Mouse (Mus musculus): ENCODE results near the gene Lamb3. TPM values are rescaled to one million over a fixed set of nuclear protein-coding genes. Genes with fewer than 3 reads are reported as not detected.

Lamb3 gene
- polyA plus RNA-seq, 1 experiment from 2014 or later = 2.5 TPM

DNA sequence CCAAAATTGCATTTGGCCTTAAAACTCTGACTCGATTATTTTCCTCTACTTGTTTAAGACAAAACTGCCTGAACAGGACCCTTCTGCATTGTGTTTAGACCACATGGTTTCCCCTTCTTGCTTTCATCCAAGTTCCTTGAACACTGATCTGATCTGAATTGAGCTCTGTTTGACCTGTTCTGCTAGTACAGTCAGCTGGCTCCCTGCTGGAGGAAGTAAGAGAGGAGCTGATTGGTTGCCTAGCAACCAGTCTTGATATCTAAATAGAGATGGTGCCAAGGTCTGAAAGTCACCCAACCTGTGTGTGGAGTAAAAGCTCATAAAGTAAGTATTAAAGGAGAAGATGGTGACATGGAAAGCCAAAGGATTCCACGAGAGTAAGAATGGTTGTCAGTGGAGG lies 37.6 kb upstream of the Lamb3 start:
- Histone ChIP-seq H3K9ac (ENCODE audit: low read depth, low read length) (no peak overlapping the region), H3K27me3 (replicated peaks; ENCODE audit: control insufficient read depth, insufficient read depth, low read length) (no peaks in the 10 kb centered on the region), H3K4me1 (replicated peaks; ENCODE audit: control insufficient read depth, insufficient read depth, low read length) (peaks cover 5% of the 10 kb centered on the region; the same call in 1 of the 2 replicates), H3K4me3 (ENCODE audit: low read depth, low read length) (no peak overlapping the region), H3K36me3 (ENCODE audit: control insufficient read depth, insufficient read depth) (peaks cover 29% of the 10 kb centered on the region), H3K27ac (ENCODE audit: low read depth, low read length) (peak overlapping the region; percentile 0; the same call in 1 of the 2 replicates), H3K4me2 (replicated peaks; ENCODE audit: low read depth) (no peak overlapping the region), H3K9me3 (ENCODE audit: control insufficient read depth) (no peaks in the 10 kb centered on the region)
- WGBS = 32% methylated on average over 2 of the region's 2 CpGs
- peak; percentile 65 for ATAC-seq
- no peak for TF ChIP-seq CTCF (IDR thresholded peaks at IDR 0.05; ENCODE audit: low read depth)

DNA sequence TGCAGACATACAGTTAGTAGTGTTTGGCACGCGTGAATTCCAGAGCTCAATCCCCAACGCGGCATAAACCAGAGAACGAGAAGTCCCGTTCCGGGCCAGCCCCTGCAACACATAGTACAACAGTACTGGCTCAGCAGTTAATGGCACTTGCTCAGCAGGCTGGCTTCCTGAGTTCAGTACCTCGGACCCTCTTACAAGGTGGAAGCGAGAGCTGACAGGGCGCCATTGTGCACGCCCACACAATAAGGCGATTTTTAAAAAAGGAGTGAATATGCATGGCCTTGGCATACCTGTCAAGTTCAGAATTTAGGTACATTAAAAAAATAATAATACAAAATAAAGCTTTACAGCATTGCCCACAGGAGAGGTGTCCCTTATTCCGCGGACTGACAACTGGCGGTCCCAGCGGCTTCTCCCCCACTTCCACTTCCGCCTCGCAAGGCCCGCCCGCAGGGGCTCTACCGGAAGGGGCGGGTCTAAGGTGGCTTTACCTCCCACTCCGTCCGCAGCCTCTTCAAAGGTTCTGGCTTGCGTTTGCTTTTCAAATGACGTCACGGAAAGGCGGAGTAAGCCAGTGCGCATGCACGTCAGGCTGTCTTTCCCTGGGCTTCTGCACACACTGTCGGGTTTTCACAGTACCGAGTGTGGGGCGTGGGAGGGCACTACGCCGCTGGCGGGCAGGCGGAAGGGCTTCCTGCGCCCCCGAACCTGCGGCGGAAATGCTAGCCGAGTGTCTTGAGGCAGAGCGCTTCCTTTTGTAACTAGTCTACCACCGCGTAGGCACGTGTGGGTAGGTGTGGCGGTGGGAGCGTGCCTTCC lies 34.3 kb upstream of the Lamb3 start:
- Histone ChIP-seq H3K4me2 (replicated peaks; ENCODE audit: low read depth) (peak overlapping the region; percentile 68), H3K36me3 (ENCODE audit: control insufficient read depth, insufficient read depth) (peaks cover 4% of the 10 kb centered on the region; the same call in 1 of the 2 replicates), H3K27me3 (replicated peaks; ENCODE audit: control insufficient read depth, insufficient read depth, low read length) (no peaks in the 10 kb centered on the region), H3K27ac (ENCODE audit: low read depth, low read length) (peak overlapping the region; percentile 54), H3K4me3 (ENCODE audit: low read depth, low read length) (peak overlapping the region; percentile 71), H3K4me1 (replicated peaks; ENCODE audit: control insufficient read depth, insufficient read depth, low read length) (peaks cover 9% of the 10 kb centered on the region; the same call in 1 of the 2 replicates), H3K9me3 (ENCODE audit: control insufficient read depth) (no peaks in the 10 kb centered on the region), H3K9ac (ENCODE audit: low read depth, low read length) (peak overlapping the region; percentile 45)
- ATAC-seq = peak; percentile 95
- WGBS = under 1% methylated on average over 48 of the region's 48 CpGs
- peak; percentile 32 for TF ChIP-seq CTCF (IDR thresholded peaks at IDR 0.05; ENCODE audit: low read depth)

GRCm38 (mm10) chr1:193173810-193174129 lies 33.7 kb upstream of the Lamb3 start:
- H3K4me1 ChIP-seq (replicated peaks; ENCODE audit: control insufficient read depth, insufficient read depth, low read length) = peaks cover 10% of the 10 kb centered on the region; the same call in 1 of the 2 replicates
- no peaks in the 10 kb centered on the region for H3K9me3 ChIP-seq (ENCODE audit: control insufficient read depth)
- no peaks in the 10 kb centered on the region for H3K27me3 ChIP-seq (replicated peaks; ENCODE audit: control insufficient read depth, insufficient read depth, low read length)
- peak overlapping the region; percentile 71 for H3K4me3 ChIP-seq (ENCODE audit: low read depth, low read length)
- H3K36me3 ChIP-seq (ENCODE audit: control insufficient read depth, insufficient read depth) = no peaks in the 10 kb centered on the region; the same call in 1 of the 2 replicates
- no peak for TF ChIP-seq CTCF (IDR thresholded peaks at IDR 0.05; ENCODE audit: low read depth)
- peak overlapping the region; percentile 45 for H3K9ac ChIP-seq (ENCODE audit: low read depth, low read length)
- peak; percentile 44; the same call in 1 of the 2 replicates for ATAC-seq
- 10% methylated on average over 9 of the region's 9 CpGs for WGBS
- H3K4me2 ChIP-seq (replicated peaks; ENCODE audit: low read depth) = peak overlapping the region; percentile 68
- H3K27ac ChIP-seq (ENCODE audit: low read depth, low read length) = peak overlapping the region; percentile 54

GRCm38 (mm10) chr1:193174143-193174733 lies 33.3 kb upstream of the Lamb3 start:
- Histone ChIP-seq H3K4me3 (ENCODE audit: low read depth, low read length) (peak overlapping the region; percentile 71), H3K4me1 (replicated peaks; ENCODE audit: control insufficient read depth, insufficient read depth, low read length) (peaks cover 10% of the 10 kb centered on the region; the same call in 1 of the 2 replicates), H3K9me3 (ENCODE audit: control insufficient read depth) (no peaks in the 10 kb centered on the region), H3K27me3 (replicated peaks; ENCODE audit: control insufficient read depth, insufficient read depth, low read length) (no peaks in the 10 kb centered on the region), H3K9ac (ENCODE audit: low read depth, low read length) (peak overlapping the region; percentile 45), H3K27ac (ENCODE audit: low read depth, low read length) (peak overlapping the region; percentile 54), H3K4me2 (replicated peaks; ENCODE audit: low read depth) (peak overlapping the region; percentile 68), H3K36me3 (ENCODE audit: control insufficient read depth, insufficient read depth) (no peaks in the 10 kb centered on the region; the same call in 1 of the 2 replicates)
- no peak for TF ChIP-seq CTCF (IDR thresholded peaks at IDR 0.05; ENCODE audit: low read depth)
- 61% methylated on average over 13 of the region's 13 CpGs for WGBS
- ATAC-seq = no peak

- Histone ChIP-seq H3K27ac (ENCODE audit: low read depth, low read length) (peak overlapping the region; percentile 74), H3K36me3 (ENCODE audit: control insufficient read depth, insufficient read depth) (no peaks in the 10 kb centered on the region), H3K4me2 (replicated peaks; ENCODE audit: low read depth) (peak overlapping the region; percentile 30), H3K9me3 (ENCODE audit: control insufficient read depth) (no peaks in the 10 kb centered on the region), H3K4me3 (ENCODE audit: low read depth, low read length) (no peak overlapping the region), H3K27me3 (replicated peaks; ENCODE audit: control insufficient read depth, insufficient read depth, low read length) (no peaks in the 10 kb centered on the region), H3K9ac (ENCODE audit: low read depth, low read length) (no peak overlapping the region), H3K4me1 (replicated peaks; ENCODE audit: control insufficient read depth, insufficient read depth, low read length) (peaks cover 5% of the 10 kb centered on the region; the same call in 1 of the 2 replicates)
- ATAC-seq = peak; percentile 70
- no peak for TF ChIP-seq CTCF (IDR thresholded peaks at IDR 0.05; ENCODE audit: low read depth)
- WGBS = 36% methylated on average over 3 of the region's 3 CpGs
These were observed 26.4 kb upstream of the Lamb3 start for GRCm38 (mm10) chr1:193181104-193181503.

DNA sequence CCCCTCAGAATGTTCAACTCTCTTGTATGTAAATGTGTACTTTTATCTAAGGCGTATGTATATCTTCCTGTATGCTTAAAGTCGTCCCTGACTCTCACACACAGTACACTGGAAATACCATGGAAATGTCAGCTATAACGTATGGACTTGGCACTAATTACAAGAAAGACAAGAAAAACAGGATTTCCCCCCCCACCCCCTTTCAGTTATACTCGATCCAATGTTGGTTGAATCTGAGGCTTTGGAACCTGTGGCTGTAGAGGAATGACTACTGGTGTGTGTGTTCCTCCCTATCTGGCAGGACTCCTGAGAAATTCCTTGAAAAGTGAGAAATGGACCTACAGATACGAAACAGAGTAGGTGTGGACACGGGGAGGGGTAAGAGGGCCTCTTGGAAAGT lies 19.2 kb upstream of the Lamb3 start:
- 42% methylated on average over 6 of the region's 6 CpGs for WGBS
- no peak overlapping the region for H3K4me2 ChIP-seq (replicated peaks; ENCODE audit: low read depth)
- no peaks in the 10 kb centered on the region for H3K27me3 ChIP-seq (replicated peaks; ENCODE audit: control insufficient read depth, insufficient read depth, low read length)
- H3K9me3 ChIP-seq (ENCODE audit: control insufficient read depth) = no peaks in the 10 kb centered on the region
- H3K36me3 ChIP-seq (ENCODE audit: control insufficient read depth, insufficient read depth) = no peaks in the 10 kb centered on the region
- H3K27ac ChIP-seq (ENCODE audit: low read depth, low read length) = no peak overlapping the region
- no peak overlapping the region for H3K9ac ChIP-seq (ENCODE audit: low read depth, low read length)
- ATAC-seq = 0 out of 2 replicates have a peak, but pooled peaks have one; percentile 20
- no peak overlapping the region for H3K4me3 ChIP-seq (ENCODE audit: low read depth, low read length)
- 0 out of 2 replicates have a peak, but pooled peaks cover 17% of the 10 kb centered on the region for H3K4me1 ChIP-seq (replicated peaks; ENCODE audit: control insufficient read depth, insufficient read depth, low read length)
- no peak for TF ChIP-seq CTCF (IDR thresholded peaks at IDR 0.05; ENCODE audit: low read depth)

All from intestine, postnatal 0 days (tissue).